Mouse (Mus musculus) gastrocnemius, postnatal 36 days (tissue): ENCODE data around the gene Plbd1. TPM values are rescaled to one million over a fixed set of nuclear protein-coding genes. Genes with fewer than 3 reads are reported as not detected.

ENCODE experiments used
- DNase-seq, 2 experiments: peaks; one replicate each; pipeline ENCODE4 v3.0.0; 2022
- intact Hi-C: fragments of 180-260 bp; cut with DNase I; formaldehyde crosslinking; loops from one replicate; pipeline ENCODE4 v1.15.1; 2025
- total RNA-seq, 2 experiments: library from RNA; stranded (reverse); gene quantifications; 2 replicates each; pipeline ENCODE4 v1.2.3; 2021

The Plbd1 gene
- total RNA-seq, 2 experiments from 2014 or later = 13.7 to 16.8 TPM

GRCm38 (mm10) chr6:136654470-136654869, 7.3 kb downstream of the Plbd1 start:
- DNase-seq = no peak
- intact Hi-C loops = no loop called here

GRCm38 (mm10) chr6:136653331-136653730, 8.4 kb downstream of the Plbd1 start:
- intact Hi-C loops = no loop called here
- DNase-seq = no peak

GRCm38 (mm10) chr6:136650664-136651063, 11.1 kb downstream of the Plbd1 start:
- no peak for DNase-seq
- intact Hi-C loops = no loop called here

- DNase-seq = no peak
- intact Hi-C loops = no loop called here
Measured at GRCm38 (mm10) chr6:136647455-136647861, 14.3 kb downstream of the Plbd1 start.

GRCm38 (mm10) chr6:136646207-136646606, 15.5 kb downstream of the Plbd1 start:
- intact Hi-C loops = no loop called here
- DNase-seq = no peak

- intact Hi-C loops = no loop called here
- DNase-seq = no peak
Measured at GRCm38 (mm10) chr6:136645754-136646153, 16.0 kb downstream of the Plbd1 start.

GRCm38 (mm10) chr6:136644171-136644570, 17.6 kb downstream of the Plbd1 start:
- no peak for DNase-seq
- intact Hi-C loops = no loop called here

- DNase-seq = no peak
- intact Hi-C loops = no loop called here
Measured at GRCm38 (mm10) chr6:136634982-136635381, 26.7 kb downstream of the Plbd1 start.

- no peak for DNase-seq
- intact Hi-C loops = no loop called here
Measured at GRCm38 (mm10) chr6:136633719-136634118, 28.0 kb downstream of the Plbd1 start.

- DNase-seq = no peak
- intact Hi-C loops = no loop called here
Measured at GRCm38 (mm10) chr6:136633154-136633553, 28.6 kb downstream of the Plbd1 start.

GRCm38 (mm10) chr6:136631945-136632534, 29.7 kb downstream of the Plbd1 start:
- intact Hi-C loops = no loop called here

GRCm38 (mm10) chr6:136631519-136631918, 30.2 kb downstream of the Plbd1 start:
- intact Hi-C loops = no loop called here
- DNase-seq = no peak

More at GRCm38 (mm10) chr6:136631945-136632534, 29.7 kb downstream of the Plbd1 start:
- DNase-seq = no peak

GRCm38 (mm10) chr6:136629639-136630038, 32.1 kb downstream of the Plbd1 start:
- intact Hi-C loops = no loop called here
- DNase-seq = no peak

- no peak for DNase-seq
- intact Hi-C loops = no loop called here
Measured at GRCm38 (mm10) chr6:136625421-136625820, 36.3 kb downstream of the Plbd1 start.

- peak; percentile 27 to 53 for DNase-seq
- intact Hi-C loops = loop anchor here (2.0 kb wide), 1 partner anchor 100 kb away; no protein-coding TSS in a partner anchor
Measured at GRCm38 (mm10) chr6:136620361-136621139, 41.2 kb downstream of the Plbd1 start.

- intact Hi-C loops = no loop called here
Measured at GRCm38 (mm10) chr6:136614156-136614555, 47.6 kb downstream of the Plbd1 start.

GRCm38 (mm10) chr6:136612312-136612711, 49.4 kb downstream of the Plbd1 start:
- intact Hi-C loops = no loop called here
- DNase-seq = no peak

More at GRCm38 (mm10) chr6:136614156-136614555, 47.6 kb downstream of the Plbd1 start:
- DNase-seq = no peak

GRCm38 (mm10) chr6:136611351-136612215, 50.1 kb downstream of the Plbd1 start:
- intact Hi-C loops = no loop called here
- DNase-seq = peak in 1 of 2 experiments; percentile 5

GRCm38 (mm10) chr6:136602601-136603000, 59.1 kb downstream of the Plbd1 start:
- intact Hi-C loops = no loop called here
- no peak for DNase-seq

- no peak for DNase-seq
- intact Hi-C loops = loop anchor here (10.0 kb wide), 1 partner anchor 170 kb away; no protein-coding TSS in a partner anchor
Measured at GRCm38 (mm10) chr6:136594541-136594940, 67.2 kb downstream of the Plbd1 start.

GRCm38 (mm10) chr6:136590739-136591138, 71.0 kb downstream of the Plbd1 start:
- intact Hi-C loops = loop anchor here (10.0 kb wide), 1 partner anchor 166 kb away; no protein-coding TSS in a partner anchor
- no peak for DNase-seq
